Mouse (Mus musculus) lung, postnatal 4 days (tissue): ENCODE measurements at regions not wholly inside any gene's neighbourhood (a gene's known extent, or its start where the extent isn't known, plus 50 kb on each side); places are given as distances from the start of the nearest gene placed in this dataset.

Source experiments
- DNase-seq, 2 experiments: peaks; one replicate each; pipeline ENCODE4 v3.0.0; 2021

DNA sequence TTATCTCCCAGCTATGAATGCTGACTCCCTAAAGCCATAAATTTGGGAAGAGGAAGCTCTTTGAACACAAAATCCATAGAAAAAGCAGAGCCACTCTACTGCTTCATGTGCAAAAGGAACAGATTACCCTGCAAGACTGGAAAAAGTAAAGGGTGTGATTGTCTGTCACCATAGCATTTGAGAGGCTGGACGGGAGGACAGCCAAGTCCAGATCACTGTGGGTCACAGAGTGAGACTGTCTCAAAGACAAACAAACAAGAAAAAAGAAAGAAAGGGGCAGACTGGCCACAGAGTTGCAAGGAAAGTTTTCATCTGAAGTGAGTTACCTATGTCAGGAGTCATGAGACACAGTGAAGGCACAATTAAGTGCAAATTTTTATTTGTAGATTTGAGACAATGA lies 150.7 kb upstream of the Ccn2 start:
- DNase-seq = peak; percentile 22 to 45

DNA sequence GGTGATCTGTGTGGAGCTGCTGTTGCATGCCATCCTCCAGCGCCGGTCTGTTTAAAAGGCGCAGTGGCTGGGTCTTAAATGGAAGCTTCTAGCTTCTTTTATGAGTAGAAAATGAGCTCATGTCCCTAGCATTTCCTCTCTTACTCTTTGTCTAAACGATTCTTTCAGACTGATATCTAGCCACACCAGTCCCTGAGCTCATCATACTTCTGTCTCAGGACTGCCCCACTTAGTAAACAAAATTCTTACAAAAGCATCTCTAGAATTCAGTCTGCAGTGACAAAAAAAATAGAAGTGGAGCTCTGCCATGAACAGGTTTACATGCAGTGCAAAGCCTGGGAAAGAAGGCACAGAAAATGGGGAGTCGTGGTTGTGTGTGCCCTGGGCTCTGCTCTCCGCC lies 150.2 kb upstream of the Ccn2 start:
- peak in 1 of 2 experiments; percentile 25 for DNase-seq

DNA sequence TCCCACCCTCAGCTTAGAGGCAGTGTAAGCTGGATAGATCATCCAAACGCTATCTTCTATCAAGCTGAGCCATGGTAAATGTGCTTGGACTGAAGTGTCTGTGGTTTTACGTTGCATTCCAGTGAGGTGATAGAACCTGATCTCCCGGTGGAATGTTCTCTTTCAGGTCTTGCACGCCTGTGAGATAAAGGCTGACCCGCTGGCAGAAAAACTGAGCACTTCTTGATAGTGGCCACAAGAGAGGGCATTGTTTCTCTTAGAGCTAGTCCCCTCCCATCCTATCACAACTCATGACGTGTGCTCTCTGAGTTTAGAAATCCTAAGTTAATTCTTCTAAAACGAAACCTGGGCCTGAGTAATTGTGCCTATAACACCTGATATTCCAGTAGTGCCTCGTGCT lies 149.1 kb upstream of the Ccn2 start:
- peak; percentile 15 to 34 for DNase-seq

DNA sequence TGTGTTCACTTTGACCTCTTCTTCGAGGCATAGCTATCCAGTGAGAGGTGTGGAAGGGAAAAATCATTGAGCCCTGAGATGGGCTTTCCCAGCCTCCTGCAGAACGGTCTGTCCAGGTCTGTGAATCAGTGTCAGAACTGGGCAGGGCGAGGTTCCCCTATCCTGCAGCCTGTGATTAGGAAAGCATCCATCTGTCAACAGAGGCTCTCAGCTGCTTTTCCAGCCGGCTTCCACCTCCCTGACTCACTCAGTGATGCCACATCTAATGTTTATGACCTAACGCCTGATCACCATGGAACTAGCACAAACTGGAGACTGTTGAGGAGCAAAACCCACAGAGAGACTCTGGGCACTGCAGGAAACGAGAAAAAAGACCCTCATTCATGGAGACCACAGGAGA lies 148.1 kb upstream of the Ccn2 start:
- DNase-seq = peak; percentile 39 to 41

DNA sequence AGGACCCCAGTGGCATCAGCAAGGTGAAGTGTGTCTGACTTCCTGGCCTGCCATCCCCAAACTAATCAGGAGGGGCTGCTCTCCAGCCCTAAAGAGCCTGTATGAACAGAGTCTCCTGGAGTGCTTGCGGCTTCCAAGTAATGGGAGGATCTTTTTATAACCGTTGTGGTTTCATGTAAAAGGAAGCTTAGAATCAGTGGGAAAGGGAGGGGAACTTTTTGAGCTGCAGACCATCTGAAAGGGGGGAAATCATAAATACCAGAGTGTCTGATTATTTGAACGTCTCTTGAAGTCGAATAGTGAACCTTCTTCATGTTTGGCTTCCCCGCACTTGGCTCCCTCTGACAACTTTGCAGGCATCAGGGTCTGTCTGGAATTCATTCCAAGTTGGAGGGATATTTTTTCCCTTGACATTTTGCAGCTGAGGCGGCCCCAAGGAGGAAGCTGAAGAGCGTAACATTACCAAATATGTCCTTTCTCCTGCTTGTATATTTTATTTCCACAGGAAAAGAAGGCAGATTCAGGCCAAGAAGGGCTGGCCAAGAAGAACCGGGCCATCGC lies 147.2 kb upstream of the Ccn2 start:
- DNase-seq = peak; percentile 48 to 53

DNA sequence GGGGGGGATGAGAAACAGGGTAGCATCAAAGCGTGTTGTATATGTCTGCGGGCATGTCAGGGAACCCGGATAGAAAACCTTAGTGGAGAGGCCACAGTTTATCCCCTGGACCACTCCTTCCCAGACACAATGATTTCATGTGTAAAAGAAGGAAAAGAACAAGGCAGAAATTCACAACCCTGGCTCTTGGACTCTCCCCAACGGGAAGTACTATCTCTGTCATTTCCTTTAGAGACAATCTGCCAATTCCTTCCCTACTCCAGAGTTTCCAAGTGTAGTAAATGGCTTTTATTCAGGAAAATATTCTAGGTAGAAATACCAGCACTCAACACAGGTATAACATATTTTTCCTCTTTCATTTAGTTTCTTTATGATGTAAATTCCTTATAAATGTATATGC lies 141.7 kb upstream of the Ccn2 start:
- DNase-seq = no peak

DNA sequence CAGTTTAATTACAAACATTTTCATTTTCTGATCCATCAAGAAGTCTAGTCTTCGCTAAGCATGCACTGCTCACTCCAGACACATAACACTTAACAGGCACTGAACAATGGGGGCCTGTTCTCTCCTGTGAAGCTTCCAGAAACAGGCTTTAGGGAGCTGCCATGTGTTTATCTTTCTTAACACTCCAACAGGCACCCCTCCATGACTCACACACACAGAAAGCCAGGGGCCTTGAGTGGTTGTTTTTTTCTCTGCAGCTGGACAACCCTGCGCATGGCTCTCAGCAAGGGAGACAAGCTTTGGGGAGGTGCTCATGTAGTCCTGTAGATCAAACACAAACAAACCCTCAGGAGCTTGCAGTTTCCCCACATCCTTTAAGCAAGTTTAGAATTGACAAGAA lies 136.6 kb upstream of the Ccn2 start:
- no peak for DNase-seq

DNA sequence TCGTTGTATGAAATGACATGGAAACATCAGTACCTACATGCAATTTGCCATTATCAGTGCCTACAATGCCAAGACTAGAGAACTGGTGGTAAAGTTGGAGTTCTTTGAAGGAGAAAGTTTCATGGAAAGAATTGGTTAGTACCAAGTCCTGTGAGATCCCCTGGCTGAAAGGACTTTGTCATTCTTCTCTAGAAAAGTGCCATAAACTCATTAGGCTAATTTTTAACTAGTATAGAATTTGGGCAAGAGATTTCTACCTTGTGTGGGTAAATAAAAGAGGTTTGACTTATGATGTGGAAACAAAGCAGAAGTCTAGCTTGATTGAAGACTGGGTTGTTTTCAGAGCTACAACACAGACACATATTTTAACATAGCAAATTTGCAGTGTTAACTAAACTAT lies 131.4 kb upstream of the Ccn2 start:
- DNase-seq = no peak

DNA sequence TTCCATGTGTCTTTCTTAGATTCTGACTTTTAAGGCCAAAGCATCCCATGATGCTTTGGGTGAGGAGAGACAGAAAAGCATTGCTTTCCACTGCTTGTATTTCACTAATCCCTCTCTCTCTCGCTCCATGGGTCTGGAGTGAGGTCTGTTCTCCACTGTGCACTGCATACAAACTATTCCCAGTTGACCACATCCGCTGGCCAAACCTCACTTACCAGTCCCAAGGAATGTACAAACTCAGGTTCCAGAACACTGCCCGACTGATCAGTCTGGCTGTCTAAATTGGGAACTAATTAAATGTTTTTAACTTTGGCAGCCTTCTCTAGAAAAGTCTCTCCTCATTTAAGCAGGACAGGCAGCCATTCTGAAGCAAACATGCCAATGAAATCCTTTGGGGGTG lies 130.9 kb upstream of the Ccn2 start:
- no peak for DNase-seq

DNA sequence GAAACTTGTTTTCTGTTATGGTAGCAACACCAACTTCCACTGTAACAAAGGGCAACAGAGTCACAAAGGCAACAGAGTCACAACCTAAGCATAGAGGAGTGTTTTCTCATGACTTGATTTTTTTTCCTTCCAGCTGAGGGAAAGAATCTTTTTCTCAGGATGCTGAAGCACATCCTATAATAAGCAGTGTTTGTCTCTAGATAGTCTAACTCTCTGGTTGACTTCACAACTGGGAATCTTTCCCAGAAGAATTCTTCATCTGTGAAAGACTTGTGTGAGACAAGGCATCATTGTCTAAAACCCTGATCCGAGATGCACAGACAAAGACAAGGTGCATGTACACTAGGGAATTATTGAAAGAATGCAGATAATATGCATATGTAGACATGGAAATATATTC lies 125.5 kb upstream of the Ccn2 start:
- no peak for DNase-seq

DNA sequence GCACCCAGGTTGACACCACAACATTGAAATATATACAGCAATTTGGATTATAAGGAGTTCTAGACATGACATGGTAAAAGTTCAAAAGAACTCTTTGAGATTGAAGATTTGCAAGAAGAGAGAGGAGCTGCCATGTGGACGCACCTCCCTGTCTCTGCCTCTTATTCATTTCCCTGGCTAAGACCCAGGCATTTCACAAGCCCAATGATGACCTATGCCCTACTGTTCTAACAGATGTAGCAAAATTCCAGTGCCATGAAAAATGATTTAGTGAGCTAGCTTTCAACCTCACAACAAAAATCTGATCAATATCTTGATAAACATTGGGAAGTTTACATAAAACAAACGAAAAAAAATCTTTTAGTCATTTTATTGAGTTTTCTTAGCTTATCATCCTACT lies 123.7 kb upstream of the Ccn2 start:
- no peak for DNase-seq

DNA sequence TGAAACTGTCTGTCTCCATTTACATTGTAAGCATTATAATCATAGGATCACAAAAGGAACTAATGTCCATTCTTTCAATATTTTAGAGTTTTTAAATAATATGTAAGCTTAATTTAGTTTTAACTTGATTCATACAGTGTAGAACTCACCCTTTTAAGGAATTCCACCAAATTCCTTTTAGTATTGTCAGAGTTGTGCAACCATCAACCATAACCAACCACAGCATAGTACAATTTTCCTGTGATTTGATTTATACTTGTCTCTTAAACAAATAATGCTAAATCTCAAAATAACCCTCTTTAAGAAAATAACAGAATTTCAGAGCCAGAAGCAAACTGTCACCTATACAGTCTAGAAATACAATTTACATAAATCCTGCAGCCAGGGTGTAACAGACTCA lies 119.0 kb upstream of the Ccn2 start:
- DNase-seq = no peak

DNA sequence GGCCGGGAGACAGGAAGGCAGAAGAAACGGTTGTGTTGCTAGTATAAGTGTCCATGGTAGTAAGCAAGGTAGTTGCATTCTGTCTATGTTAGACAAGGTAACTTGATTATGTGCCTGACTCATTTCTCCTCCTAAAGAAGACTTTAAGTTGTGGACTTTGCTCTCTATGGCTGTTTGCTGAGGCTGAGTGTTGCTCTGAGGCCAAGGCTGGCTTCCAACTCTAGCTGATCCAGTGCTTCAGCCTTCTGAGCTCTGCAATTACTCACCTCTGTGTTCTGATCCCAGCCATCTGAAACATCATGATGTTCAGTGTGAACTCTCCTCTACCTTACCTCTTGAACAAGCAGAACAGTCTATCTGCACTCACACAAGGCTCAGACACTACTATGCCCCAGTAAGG lies 116.7 kb upstream of the Ccn2 start:
- DNase-seq = peak in 1 of 2 experiments; percentile 24

DNA sequence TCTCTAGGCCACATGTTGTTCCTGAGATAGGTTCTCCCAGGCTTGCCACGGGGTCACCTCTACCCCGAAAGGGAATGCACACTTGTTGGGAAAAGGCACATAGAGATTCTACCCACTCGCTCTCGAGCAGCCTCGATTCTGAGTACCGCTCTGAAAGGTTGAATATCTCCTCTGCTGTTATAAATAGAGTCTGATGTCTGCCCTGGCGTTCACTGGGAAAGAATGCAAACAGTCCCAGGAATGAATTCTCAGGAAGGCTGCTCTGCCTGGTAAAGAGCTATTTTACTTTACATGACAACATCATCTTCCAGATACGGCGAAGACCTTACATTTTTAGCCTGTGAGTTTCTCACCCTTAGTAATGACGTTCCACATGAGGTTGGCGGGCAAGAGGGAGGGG lies 116.1 kb upstream of the Ccn2 start:
- DNase-seq = no peak

DNA sequence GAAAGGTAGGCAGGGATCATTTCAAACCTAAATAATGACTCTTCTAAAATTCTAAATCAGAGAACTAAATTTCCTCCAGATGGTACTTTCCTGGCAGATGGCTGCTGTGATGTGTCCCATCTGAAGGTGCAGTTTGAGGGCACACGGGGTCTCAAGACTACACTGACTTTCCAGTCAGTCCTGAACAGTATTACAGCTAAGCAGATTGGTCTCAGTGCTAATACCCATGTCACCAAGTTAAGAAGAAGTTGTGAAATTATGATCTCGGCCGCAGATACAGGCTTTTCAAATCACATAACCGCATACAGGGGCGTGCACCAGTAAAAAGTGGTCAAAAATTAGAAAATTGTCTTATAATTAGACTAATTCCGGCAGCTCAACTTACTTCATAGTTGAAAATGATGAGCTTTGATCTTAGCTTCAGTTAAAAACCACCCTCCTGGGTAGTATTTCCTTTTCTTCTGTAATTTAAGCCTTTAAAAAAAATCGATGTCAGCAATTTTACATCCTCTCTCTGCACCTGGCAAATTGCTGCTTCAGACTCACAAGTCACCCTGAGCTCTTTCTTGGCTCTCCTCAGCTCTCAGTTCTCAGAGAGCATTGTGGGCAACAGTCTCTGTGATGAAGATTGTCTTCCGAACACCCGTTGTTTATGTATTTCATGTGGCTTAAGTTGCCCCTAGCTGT lies 113.2 kb upstream of the Ccn2 start:
- DNase-seq = no peak

DNA sequence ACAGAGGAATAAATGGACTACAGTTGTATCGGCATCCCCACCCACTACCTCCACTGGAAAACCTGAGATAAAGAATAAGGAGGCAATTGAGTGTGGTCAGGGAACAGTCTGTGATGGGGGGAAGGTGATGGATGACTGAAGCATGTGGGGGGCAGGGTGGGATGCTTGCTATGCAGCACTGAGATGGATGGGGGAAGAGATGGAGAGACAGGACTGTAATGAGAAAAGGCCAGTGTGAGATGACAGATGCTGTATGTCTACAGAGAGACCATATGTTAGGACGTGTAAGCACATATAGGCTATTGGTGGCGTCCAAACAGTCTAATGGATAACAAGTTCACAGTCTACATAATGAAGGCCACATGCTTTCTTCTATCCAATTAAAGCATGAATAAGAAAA lies 112.2 kb upstream of the Ccn2 start:
- no peak for DNase-seq

DNA sequence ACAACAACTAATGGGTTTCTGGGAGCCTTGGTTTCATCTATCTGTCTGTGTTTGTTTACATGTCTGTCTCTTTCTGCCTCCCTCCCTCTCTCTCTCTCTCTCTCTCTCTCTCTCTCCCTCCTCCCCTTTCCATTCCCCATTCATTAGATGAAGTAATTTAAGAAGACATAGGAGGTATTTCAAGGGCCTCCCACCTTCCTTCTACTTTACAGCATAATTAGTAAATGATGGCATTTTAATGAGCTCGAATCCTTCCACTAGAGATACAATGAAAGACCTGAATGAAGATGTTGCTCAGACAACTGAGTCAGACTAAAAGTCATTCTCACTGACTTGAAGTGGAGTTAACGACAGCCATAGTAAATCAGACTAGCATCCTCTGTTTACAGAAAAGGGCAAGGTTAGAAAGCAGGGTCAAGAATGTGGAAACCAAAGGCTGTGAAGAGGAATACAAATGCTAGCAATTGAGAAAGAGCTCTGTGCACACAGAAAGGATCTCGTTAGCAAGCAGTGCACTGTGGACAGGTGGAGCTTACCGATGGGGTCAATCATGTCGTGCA lies 111.1 kb upstream of the Ccn2 start:
- DNase-seq = no peak

DNA sequence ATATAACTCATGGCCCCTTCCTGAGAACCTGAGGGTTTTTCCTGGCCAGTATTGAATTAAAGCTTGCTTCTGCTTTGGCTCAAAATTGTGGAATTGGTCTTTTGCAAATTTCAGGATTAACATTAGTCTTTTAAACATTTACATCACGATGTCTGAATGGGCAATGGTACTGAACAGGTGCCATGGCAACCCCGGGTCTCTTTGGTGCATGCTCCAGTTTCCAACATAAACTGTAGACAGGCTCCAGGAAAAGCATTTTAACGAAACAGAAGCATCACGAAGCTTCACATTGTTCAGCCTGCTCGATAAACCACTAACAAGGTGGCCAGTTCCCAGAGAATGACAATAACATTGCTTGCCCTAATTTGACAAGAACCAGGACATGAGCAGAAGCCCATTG lies 109.8 kb upstream of the Ccn2 start:
- DNase-seq = no peak

DNA sequence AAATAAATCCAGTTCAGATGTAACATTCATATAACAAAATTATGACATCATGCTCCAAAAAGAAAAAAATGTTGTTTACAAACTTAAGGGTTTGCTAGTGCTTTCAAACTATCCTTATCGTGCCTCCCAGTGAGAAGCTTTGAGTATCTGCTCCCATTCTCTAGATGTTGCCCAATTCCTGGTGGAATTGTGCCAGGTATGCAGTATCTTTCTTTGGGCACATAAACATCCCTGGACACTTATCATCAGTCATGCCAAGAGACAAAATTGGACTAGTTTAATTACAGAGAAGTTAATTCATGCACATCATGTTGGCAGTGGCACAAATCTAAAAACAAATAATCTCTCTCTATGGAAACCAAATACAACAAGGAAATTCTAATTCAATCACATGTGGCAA lies 109.0 kb upstream of the Ccn2 start:
- no peak for DNase-seq

DNA sequence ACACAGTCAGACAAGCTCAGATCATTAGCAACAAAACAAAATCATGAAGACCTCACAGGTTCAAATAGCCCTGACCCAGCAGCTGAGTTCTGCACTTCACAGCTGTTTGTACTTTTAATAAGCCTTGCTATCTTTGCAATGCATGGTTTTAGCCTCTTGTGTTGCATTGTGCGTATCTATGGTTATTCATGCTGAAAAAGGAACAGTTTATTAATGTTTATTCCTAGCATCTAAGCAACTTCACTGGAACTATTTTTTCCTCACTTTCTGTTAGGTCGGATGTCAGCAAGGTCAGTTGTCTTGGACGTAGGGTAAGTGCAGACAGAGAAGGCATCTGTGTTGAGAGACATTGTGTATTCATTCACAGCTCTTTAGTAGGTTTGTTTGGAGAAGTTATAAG lies 107.3 kb upstream of the Ccn2 start:
- no peak for DNase-seq

DNA sequence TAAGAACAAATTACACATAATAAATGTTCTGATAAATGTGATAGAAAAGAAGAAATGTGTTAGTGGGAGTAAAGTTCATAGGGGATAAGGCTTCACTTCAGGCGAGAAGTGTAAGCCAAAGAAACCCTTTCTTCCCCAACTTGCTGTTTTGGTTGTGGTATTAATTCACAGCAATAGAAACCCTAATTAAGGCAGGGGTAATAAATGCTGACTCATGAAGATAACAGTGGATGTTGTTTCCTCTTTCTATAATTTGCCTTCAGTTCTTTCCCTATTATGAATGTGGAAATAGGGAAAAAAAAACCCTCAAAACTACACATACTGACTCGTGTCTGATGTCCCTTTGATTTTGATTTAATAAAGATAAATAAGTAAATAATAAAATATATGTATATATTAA lies 104.8 kb upstream of the Ccn2 start:
- no peak for DNase-seq

DNA sequence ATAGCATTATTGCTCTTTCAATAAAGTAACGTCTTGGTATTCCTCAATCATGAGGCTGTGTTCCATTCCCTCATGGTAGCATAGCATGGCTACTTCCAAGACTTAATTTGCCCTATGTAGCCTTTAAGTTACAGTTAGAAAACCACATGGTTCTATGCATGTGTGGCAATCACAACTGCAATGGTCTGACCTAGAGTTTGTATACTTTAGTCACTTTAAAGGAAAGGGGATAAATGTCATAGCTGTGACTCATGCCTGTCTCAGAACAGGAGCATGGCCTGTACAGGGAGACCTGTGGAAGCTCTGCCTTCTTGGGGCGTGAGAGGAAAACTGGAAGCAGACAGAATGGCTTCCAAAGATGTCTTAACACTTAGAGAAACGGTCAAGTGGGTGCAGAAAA lies 103.4 kb upstream of the Ccn2 start:
- no peak for DNase-seq

DNA sequence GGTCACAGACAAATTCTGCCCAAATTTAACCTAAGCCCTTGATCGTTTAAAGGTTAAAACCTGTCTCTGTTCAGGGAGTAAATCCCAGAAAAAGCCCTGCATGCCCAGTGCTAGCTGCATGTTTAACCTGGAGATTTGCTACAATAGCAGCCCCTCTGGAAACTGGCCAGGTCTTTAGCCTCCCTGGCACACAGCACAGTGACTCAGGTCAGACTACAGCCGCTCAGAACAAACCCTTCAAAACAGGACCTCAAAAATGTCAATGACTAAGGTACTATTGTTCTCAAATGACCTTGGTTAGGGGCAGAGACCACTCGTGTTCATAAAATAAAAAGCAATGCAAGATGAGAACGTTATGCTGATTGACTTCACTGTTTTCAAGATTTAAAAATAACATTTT lies 101.8 kb upstream of the Ccn2 start:
- peak; percentile 52 to 69 for DNase-seq

DNA sequence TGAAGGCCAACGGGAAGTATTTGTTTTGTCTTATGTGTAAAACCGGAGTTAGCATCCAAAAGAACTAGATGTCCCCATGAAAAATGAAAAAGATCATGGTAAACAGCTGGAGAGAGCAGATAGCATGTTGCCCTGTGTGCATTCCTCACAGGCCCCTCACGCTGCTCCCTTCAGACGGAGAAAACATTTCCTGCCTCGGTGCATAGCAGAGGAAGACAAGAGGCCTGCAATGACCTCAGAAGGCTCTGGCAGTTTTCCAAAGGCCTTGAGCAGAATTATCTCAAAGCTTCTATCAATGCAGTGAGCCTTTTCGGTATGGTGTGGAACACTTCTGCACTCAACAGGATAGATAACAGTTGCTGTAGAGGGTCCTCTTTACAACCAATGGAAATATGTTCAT lies 101.3 kb upstream of the Ccn2 start:
- DNase-seq = peak; percentile 57 to 77
